Mouse (Mus musculus) urinary bladder, postnatal 10 days (tissue): ENCODE results near the gene Krt24.

ENCODE experiments used
- DNase-seq: peaks from one replicate; pipeline ENCODE4 v3.0.0; 2022; ENCODE audit warnings: low spot score

The Krt24 gene

GRCm38 (mm10) chr11:99284833-99285312 lies at the start of gene Krt24:
Krt24 (minus strand) TSS chr11:99285262.
- DNase-seq = no peak

DNA sequence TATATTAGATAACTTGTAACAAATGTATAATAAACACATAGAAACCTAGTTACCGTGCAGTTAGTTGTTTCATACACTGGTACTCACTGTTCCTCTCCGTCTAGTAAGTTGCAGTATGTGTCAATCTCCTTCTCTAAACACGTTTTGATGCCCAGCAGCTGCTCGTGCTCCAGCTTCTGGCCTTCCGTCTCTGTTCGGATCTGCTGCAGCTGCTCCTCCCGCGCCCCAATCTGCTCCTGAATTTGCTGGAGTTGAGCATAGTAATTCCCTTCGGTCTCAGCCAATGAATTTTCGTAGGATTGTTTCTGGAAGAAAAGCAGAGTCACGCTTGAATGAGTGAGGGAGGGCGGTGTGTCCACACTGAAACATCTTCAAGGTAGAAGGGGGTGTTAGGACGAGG lies 48.4 kb upstream of the Krt24 start:
- DNase-seq = no peak

DNA sequence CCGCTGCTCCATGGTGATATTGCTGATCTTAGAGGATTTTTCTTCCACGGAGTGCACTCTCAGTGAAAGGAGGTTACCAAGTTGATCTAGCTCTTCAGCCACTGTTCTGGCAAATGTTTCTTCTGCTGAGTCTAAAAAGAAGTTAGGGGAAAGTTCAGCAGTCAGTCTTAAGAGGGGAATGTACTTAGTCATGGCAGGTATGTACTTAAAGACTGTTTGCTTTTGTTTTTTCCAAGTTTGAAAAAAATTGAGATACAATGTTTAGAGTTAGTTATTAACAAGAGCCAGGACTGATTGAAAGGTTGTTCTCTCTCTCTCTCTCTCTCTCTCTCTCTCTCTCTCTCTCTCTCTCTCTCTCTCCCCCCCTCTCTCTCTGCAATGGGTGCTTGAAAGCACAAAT lies 44.6 kb upstream of the Krt24 start:
- DNase-seq = no peak

- DNase-seq = no peak
Measured at GRCm38 (mm10) chr11:99322851-99323250, 37.8 kb upstream of the Krt24 start, which contains the start of gene Krt25. Krt25 (minus strand) TSS chr11:99322951.

DNA sequence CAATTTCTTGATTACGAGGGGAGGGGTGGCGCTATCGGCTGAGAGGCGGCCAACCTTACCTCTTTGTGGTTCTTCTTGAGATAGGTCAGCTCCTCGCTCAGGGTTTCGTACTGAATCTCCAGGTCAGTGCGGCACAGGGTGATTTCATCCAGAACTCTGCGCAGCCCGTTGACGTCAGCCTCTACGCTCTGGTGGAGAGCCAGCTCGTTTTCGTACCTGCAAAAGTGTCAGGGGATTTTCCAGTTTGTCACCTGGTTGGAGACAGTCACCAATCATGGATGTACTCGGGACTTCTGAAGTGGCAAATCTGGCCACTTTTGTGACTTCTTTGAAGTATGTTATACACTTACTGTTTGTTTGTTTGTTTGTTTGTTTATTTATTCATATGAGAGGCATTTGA lies 36.0 kb upstream of the Krt24 start:
- DNase-seq = no peak

DNA sequence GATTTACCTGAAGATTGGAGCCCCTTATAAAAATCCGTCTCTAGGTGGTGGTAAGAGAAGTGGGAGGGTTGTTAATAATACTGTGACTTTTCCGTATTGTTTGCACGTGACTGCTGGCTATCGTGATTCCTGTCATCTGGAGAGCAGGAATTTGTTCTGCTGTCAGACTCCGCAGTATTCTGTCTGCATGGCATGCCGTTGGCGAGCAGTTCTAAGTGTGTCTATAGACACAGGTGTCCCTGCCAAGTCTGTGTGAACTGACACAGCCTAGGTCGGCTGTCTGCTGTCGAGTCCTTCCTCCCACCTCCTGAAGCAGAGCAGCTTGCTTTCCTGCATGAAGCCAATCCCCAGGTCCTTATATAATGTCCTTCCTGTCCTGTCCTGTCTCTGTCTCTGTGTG lies 34.1 kb upstream of the Krt24 start:
- DNase-seq = no peak

DNA sequence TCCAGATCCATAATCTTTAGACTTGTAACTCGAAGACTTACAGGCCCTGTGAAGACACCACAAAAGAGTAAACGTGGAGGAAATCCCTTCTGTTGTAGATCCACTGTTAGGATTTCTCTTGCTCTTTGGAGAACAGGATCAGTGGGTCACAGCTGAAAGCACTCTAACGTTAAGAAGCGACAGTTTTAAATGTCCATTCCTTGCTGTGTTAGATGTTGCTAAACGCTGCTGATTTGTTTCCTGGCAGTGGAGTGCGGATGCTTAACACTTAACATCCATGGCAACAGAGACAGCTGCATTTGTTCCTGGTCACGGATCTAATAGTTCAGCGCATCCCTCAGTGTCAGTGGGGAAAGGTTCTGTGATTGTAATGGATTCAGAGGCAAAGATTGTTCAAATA lies 31.5 kb upstream of the Krt24 start:
- DNase-seq = no peak

DNA sequence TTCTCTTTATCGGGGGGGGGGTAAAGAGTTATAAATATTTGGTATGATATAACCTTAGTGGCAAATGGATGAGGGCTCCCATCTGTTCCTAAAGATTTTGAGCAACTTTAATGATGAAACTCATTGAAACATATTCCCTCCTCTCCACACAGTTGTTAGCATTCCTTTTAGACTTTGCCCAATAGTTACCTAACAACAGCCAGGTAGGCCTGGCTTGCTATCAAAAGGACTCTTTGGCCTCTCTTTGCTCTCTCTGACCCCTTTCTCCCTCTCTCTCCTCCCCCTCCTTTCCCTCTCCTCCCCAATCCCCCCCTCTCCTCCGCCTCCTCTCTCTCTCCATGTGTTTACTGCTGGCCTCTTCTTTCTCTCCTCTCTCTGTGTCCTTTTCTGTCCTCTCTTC lies 29.5 kb upstream of the Krt24 start:
- no peak for DNase-seq

GRCm38 (mm10) chr11:99310882-99311281 lies 25.8 kb upstream of the Krt24 start:
- DNase-seq = no peak

GRCm38 (mm10) chr11:99307579-99307978 lies 22.5 kb upstream of the Krt24 start:
- DNase-seq = no peak

GRCm38 (mm10) chr11:99295039-99295438 lies 10.0 kb upstream of the Krt24 start:
- no peak for DNase-seq

GRCm38 (mm10) chr11:99292846-99293245 lies 7.8 kb upstream of the Krt24 start:
- DNase-seq = no peak

GRCm38 (mm10) chr11:99284011-99284410 lies 1.1 kb downstream of the Krt24 start:
- no peak for DNase-seq

GRCm38 (mm10) chr11:99283334-99283733 lies 1.7 kb downstream of the Krt24 start:
- no peak for DNase-seq

- no peak for DNase-seq
Measured at GRCm38 (mm10) chr11:99281116-99281515, 3.9 kb downstream of the Krt24 start.

DNA sequence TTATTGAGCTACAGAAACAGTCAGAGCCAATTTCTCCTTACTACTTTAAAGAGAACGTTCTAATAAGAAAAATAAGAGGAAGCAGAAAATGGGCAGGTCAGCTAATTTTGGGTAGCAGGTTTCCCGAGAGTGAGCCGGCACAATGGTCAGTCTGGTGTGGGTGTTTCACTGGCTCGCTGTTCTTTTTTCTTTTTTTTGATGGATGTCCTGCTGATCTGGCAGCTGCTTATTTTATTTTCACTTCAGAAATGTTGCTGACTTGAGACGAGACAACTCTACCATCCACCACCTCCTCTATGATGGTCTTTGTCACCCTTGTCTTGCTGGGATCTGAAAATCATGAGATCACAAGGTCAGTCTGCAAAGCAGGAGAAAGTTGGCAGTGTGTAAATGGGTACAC lies 5.1 kb downstream of the Krt24 start:
- DNase-seq = no peak

DNA sequence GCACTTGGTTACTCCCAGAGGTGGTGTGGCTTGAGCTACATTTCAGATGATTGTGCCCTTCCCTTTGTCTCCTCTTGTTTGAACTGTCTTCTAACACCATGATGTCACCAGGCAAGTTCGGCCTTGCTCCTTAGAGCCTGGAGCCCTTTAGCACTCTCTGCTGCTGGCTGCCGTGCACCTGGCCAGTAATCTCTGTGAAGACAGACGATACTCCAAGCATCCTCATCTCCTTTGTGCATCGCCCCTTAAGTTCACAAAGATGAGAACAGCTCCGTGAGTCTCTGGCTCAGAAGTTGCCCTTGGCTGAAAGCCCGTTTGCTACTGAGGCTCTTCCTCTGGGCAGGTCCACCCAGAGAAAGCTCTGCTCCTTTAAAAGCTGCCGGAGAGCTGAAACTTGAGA lies 8.3 kb downstream of the Krt24 start:
- DNase-seq = no peak

DNA sequence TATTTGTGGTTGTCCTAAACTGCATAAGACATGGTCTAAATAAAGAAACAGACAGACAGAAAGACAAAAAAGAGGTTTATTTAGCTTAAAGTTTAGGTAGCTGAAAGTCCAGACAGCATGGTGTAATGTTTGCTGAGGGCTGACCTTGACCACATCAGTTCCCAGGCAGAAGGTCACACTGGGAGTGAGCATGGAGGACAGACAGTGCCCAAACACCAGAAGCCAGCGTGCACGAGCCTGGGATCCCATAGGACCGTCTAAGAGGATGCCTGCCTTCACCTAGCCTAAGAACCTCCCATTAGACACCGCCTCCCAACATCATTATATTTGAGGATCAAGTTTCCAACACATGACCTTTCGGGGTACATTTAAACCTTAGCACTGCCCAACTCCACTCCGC lies 9.4 kb downstream of the Krt24 start:
- DNase-seq = no peak

DNA sequence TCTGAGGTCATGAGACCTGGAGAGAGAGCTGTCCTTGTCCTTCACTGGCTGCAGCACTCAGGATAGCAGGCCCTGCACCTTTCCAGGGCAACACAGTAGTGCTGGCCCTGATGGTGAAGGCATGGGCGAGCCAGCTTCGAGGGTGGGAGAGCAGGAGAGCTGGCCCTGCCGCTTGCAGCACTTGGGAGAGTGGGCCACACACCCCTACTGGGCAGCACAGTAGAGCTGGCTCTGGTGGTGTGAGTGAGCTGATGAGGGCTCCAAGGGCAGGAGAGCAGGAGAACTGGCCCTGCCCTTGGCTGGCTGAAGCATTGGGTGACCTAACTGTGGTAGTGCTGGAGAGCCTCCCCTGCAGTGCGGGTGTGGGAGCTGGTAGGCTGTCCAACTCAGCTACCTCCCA lies 12.3 kb downstream of the Krt24 start:
- DNase-seq = no peak

- DNase-seq = no peak
Measured at GRCm38 (mm10) chr11:99269192-99269591, 15.9 kb downstream of the Krt24 start.

GRCm38 (mm10) chr11:99265796-99266195 lies 19.3 kb downstream of the Krt24 start:
- DNase-seq = no peak

- DNase-seq = no peak
Measured at GRCm38 (mm10) chr11:99265220-99265619, 19.8 kb downstream of the Krt24 start.

DNA sequence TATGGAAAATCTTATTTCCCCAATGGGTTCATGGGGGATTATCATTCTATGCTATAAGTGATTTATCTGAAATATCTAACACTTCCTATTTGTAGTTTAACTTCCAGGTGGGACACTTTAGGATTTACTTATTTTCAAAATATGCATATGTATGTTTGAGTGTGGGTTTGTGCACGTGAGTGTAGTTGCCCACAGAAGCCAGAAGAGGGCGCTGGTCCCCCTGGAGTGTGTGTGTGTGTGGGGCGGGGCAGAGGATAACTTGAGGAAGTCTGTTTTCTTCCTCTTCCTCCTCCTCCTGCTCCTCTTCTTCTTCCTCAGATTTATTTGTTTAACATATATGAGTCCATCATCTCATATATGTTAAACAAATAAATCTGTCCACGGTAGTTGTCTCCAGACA lies 28.8 kb downstream of the Krt24 start:
- DNase-seq = no peak

DNA sequence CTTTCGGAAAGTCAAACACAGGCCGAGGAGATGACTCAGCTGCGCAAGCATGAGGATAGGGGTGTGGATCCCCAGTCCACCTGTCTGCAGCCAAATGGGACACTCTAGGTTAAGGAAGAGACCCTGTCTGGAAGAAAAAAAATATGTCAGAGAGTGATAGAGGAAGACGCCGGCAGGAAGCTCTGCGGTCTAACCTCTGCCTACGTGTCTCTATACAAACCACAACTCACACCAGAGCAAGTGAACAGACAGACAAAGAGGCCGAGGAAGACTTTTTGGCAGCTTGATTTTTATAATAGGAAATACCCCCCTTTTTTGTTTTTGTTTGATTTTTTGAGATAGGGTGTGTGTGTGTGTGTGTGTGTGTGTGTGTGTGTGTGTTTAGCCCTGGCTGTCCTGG lies 29.7 kb downstream of the Krt24 start:
- no peak for DNase-seq

DNA sequence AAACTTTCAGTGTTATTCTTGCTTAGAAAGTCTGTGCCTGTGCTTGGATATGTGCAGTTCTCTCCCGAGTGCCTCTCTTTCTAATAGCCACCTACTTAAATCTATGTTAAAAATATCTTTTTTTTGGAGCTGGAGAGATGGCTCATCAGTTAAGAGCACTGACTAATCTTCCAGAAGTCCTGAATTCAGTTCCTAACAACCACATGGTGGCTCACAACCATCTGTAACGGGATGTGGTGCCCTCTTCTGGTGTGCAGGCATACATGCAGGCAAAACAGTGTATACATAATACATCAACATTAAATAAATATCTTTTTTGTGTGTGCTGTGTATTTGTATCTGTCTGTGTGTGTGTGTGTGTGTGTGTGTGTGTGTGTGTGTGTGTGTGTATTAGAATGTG lies 31.2 kb downstream of the Krt24 start:
- DNase-seq = no peak
